Mouse (Mus musculus): ENCODE data around the gene Mrpl44.

Gene Mrpl44

GRCm38 (mm10) chr1:79762282-79763250 is 13.3 kb upstream of the Mrpl44 start:
- no peak for DNase-seq (ENCODE audit: low read depth)

DNA sequence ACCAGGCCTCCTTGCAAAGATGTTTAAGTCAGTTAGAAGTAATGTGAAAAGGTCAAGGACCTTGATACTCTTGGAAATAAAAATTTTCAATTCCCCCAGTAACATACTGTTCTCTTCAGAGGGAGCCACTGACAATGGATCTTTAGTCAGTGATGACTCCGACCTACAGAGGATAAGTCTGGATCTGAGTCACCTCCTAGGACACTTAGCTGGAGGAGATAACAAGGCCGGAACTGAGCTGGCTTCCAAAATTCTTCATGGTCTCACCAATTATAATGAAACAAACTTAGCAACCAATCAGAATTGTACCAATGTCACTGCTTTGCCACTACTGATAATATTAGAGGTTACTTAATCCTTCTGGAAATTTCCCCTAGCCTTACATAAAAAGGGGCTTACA is 11.8 kb upstream of the Mrpl44 start:
- DNase-seq (ENCODE audit: low read depth), result no peak

- no peak for DNase-seq (ENCODE audit: low read depth)
Observed at GRCm38 (mm10) chr1:79764483-79764882, 11.3 kb upstream of the Mrpl44 start.

DNA sequence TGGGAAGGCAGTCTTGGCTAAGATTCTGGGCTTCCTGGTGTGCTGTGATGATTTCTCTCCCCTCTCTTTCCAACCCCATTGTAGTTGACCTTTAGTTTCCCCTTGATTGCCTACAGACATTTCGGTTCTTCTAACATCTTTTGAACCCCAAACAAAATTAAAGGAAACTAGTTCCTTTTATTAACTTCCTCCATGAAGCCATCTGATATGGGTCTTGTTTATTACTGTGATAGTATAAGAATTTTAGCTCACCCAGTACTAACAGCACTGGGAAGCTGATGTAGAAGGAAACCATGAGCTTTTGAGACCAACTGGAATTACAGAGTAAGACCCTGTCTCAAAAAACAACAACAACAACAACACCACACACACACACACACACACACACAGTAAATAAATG is 7.6 kb upstream of the Mrpl44 start:
- DNase-seq (ENCODE audit: low read depth), result no peak

DNA sequence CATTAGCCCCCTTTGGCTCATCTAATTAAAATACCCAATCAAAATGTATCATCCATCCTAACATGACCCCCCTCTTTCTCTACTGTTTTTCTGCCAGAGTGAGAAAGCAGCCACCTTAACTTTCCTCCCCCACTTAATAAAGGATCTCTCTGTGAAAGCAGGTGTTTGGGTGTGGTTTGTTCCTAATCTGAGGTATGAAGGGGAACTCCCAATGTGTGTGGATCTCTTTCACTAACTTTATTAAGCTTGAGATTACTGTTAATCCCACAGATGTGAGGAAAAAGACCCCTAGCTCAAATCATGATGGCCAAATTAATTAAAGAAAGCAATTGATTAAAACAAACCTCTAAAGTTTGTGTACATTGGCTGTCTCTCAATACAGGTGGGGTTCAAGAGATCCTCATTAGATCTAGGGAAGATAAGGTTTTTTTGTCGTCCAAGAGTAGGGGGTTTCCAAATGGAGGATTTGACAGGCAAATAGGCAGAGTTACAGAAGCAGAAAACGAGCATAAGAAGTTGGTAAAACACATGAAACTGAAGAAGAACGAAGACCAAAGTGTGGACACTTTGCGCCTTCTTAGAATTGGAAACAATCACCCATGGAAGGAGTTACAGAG is 1.5 kb upstream of the Mrpl44 start:
- DNase-seq (ENCODE audit: low read depth), result no peak

DNA sequence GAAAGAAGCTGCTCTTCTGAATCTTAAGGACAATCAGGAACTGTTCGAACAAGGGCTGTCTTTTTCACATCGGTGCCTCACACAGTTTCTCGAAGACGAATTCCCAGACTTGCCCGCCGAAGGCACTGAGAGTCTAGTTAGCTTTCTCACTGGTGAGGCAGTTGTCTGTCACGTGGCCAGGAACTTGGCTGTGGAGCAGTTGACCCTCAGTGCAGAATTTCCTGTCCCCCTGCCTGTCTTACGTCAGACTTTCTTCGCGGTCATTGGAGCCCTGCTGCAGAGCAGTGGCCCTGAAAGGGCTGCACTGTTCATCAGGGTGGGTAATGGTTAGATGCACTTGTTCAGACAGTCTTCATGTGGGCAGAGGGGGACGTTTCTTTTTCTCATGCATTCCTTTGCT is 2.2 kb downstream of the Mrpl44 start:
- no peak for DNase-seq (ENCODE audit: low read depth)

- peak; percentile 44 for DNase-seq (ENCODE audit: low read depth)
Observed at GRCm38 (mm10) chr1:79782433-79782832, 6.6 kb downstream of the Mrpl44 start.

- peak; percentile 39 for DNase-seq (ENCODE audit: low read depth)
Observed at GRCm38 (mm10) chr1:79786267-79786927, 10.6 kb downstream of the Mrpl44 start.

- no peak for DNase-seq (ENCODE audit: low read depth)
Observed at GRCm38 (mm10) chr1:79797084-79797483, 21.3 kb downstream of the Mrpl44 start.

GRCm38 (mm10) chr1:79802858-79803427 is 27.1 kb downstream of the Mrpl44 start:
- DNase-seq (ENCODE audit: low read depth), result no peak

DNA sequence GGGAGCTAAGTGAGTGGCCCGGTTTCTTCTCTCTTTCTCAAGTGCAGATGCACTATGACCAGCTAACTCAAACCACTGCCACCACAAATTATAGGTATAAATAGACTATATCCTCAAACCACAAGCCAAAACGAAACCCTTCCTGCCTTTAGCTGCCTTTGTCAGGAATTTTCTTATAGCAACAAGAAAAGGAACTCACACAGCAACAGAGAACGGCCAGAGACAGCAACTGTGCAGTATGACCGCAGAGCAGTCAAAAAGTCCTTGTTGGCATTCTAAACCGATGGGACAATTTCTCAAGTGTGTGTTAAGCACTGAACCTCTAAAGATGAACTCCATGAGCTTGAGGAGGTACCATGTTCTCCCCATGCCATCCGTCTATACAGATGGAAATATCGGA is 27.8 kb downstream of the Mrpl44 start:
- DNase-seq (ENCODE audit: low read depth), result no peak

DNA sequence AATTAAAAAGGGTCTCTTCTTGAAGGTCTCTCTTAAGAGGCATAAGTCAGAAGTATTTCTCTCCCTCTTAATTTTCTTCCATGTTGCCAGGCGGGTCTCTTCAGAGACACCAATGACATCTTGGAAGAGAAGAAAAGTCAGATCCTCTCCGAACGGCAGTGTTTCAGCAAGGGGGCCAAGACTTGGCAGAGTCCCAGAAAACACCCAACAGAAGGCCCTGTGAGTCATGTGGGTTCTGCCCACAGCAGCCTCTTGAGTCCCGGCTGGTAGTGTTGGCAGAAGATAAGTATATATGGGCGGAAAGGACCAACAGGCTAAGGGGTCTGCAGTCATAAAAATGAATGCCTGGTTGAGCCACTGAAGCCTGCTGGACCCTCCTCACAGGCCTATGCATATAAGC is 31.0 kb downstream of the Mrpl44 start:
- no peak for DNase-seq (ENCODE audit: low read depth)

- DNase-seq (ENCODE audit: low read depth), result no peak
Observed at GRCm38 (mm10) chr1:79809447-79809846, 33.6 kb downstream of the Mrpl44 start.

GRCm38 (mm10) chr1:79815446-79815845 is 39.6 kb downstream of the Mrpl44 start:
- no peak for DNase-seq (ENCODE audit: low read depth)

DNA sequence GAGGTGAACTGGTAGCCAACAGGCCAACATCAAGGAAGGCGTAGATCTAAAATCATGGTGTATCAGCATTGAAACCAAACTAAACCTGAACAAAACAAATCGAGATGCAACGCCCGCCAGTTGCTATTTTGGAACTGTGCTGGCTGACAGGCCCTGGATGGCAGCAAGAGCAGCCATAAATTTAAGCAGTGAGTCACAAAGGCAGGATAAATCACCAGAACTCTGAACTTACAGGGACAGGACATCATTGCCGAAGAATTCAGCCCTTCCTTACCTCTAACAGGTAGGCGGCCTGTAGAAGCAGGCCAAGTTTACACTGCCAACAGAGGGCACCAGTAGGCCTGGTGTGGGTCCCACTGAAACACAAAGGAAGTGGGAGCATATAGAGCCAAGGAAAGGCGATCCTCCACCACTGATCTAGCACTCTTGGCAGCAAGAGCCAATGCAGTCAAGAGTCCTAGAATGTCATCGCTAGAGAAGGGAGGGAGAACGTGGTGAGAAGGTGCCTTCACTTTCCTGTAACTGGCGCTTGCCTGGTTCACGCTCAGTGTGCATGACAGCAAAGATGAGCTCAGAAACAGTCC is 43.6 kb downstream of the Mrpl44 start:
- DNase-seq (ENCODE audit: low read depth), result no peak

DNA sequence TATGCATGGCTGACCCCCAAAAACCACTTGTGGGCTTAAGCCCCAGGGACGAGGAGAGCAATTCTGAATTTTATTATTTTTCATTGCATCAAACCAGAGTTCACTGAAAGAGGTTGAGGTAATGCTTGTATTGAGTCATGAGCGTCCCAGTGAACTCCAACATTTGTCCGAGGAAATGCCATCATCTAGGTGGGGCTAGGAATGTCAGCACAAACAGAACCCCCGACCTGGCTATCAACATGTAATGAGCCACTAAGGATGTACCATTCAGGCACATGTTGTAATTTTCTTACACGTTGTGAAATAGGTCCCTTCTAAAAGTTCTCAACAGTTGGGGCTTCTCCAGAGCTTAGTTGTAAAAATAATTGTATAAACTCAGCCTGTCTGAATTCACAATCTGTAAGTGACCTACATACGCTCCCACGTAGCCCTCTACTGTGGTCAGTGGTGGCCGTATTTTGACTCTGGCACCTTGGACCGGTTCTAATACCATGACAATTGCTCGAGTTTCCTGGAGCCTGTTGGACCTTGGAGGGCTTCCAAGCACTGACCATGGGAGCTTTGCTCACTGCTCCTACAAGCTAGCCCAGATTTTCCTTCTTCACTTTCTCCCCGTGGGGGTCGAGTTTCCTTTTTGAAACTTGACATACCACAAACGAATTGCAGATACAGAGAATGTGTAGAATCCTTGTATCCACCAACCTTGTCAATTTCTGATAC is 47.1 kb downstream of the Mrpl44 start:
- DNase-seq (ENCODE audit: low read depth), result peak; percentile 52

- DNase-seq (ENCODE audit: low read depth), result peak; percentile 17
Observed at GRCm38 (mm10) chr1:79823951-79824633, 48.3 kb downstream of the Mrpl44 start.

Measured in NIH3T3 (cell line).